Mouse (Mus musculus) bone marrow, adult 2 months (tissue): Measurements from ENCODE around the gene Olfr371. TPM values are rescaled to one million over a fixed set of nuclear protein-coding genes. Genes with fewer than 3 reads are reported as not detected.

Experiments
- H3K27ac ChIP-seq: fragments of 200-500 bp; 2 replicates; pipeline ENCODE4 v1.5.1; 2012; ENCODE audit warnings: low read depth, mild to moderate bottlenecking, control low read depth, inconsistent platforms, low read length; ENCODE audit not compliant: control insufficient read depth, poor library complexity, insufficient read depth
- H3K4me1 ChIP-seq: fragments of 200-500 bp; 2 replicates; pipeline ENCODE4 v1.6.1; 2011; ENCODE audit warnings: low read length; ENCODE audit not compliant: control insufficient read depth, insufficient read depth
- H3K4me3 ChIP-seq: fragments of 200-500 bp; replicated peaks from 2 replicates; pipeline ENCODE3; 2011; ENCODE audit warnings: mild to moderate bottlenecking, low read depth, low read length, control low read depth; ENCODE audit not compliant: control insufficient read depth
- CTCF ChIP-seq: fragments of 200-500 bp; IDR thresholded peaks from 2 replicates; pipeline ENCODE4 v1.5.1; 2011; ENCODE audit warnings: low read length, control low read depth; ENCODE audit not compliant: control insufficient read depth, insufficient read depth
- POLR2A ChIP-seq: fragments of 200-500 bp; IDR thresholded peaks from 2 replicates; pipeline ENCODE4 v1.6.1; 2011; ENCODE audit warnings: low read depth, mild to moderate bottlenecking, control low read depth, low read length, borderline replicate concordance; ENCODE audit not compliant: control insufficient read depth
- WGBS: fragments of 180-500 bp; shearing (Covaris S2); methylation state at CpG from one replicate; pipeline ENCODE4 v1.1.7; 2018; 5-methylcytosine and 5-hydroxymethylcytosine counted together
- polyA plus RNA-seq: library from polyadenylated mRNA; stranded (reverse); fragments of >200 nt; gene quantifications from 2 replicates; pipeline ENCODE4 v1.2.4, GENCODE M21; 2011; ENCODE audit warnings: low replicate concordance; ENCODE audit not compliant: missing spikeins, insufficient read depth, insufficient read length

Gene Olfr371
- polyA plus RNA-seq: not detected in 2 replicates

- no peak within 1 kb of the TSS for H3K4me3 ChIP-seq
- H3K27ac ChIP-seq: no peak within 1 kb of the TSS
- H3K4me1 ChIP-seq: no peaks in the 10 kb centered on the region
- whole genome bisulfite sequencing: 25% methylated on average over 1 of the region's 1 CpGs
- TF ChIP-seq POLR2A (no peak), CTCF (no peak)
These were observed at the start of gene Olfr371 for GRCm38 (mm10) chr8:85225688-85226087. TSS of gene Olfr371 (plus strand) at chr8:85225988.

GRCm38 (mm10) chr8:85192346-85192745, 33.4 kb upstream of the Olfr371 start:
- H3K4me3 ChIP-seq: no peak overlapping the region
- H3K4me1 ChIP-seq: no peaks in the 10 kb centered on the region
- H3K27ac ChIP-seq: no peak overlapping the region
- 66% methylated on average over 1 of the region's 1 CpGs for WGBS
- no peak for TF ChIP-seq POLR2A
- TF ChIP-seq CTCF: no peak

DNA sequence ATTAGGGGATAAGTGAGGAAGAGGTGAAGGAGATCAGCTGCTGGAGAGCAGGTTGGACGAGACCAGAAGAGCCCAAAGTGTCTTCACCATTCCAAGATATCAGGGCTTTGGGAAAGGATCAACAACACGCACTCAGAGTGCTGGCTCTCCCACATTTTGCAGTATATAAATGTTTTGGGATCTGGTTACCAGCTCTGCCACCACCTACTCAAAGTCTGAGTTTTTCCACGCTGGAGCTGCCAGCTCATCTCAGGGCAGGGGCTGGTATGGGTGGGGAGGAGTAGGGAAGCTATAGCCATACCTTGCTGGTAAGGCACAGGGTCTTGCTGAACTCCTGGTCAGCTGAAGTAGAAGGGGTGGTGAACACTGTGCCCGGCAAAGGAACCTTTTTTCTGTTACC, 5.6 kb upstream of the Olfr371 start:
- H3K4me1 ChIP-seq: no peaks in the 10 kb centered on the region
- 74% methylated on average over 4 of the region's 4 CpGs for WGBS
- TF ChIP-seq CTCF (no peak), POLR2A (no peak)
- no peak overlapping the region for H3K4me3 ChIP-seq
- no peak overlapping the region for H3K27ac ChIP-seq

DNA sequence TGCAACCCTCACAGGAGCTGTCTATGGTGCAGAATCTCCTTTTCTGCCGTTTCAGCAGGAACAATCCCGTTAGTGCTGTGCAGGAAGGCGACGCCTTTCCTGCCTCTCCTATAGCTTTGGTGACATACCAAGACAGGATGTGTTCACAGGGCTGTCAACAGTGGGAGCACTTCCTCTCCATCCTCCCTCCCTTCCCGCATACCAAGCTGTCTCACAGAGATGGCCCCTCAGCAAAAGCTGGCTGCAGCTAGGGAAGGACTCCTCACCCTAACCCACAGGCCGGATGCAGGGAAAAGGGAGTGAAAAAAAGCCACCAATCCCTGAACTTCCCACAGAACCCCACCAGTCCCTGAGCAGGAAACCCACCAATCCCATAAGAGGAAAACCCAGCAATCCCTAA, 4.8 kb upstream of the Olfr371 start:
- H3K4me1 ChIP-seq: no peaks in the 10 kb centered on the region
- WGBS: 12% methylated on average over 6 of the region's 6 CpGs
- no peak overlapping the region for H3K4me3 ChIP-seq
- no peak overlapping the region for H3K27ac ChIP-seq
- TF ChIP-seq POLR2A (no peak), CTCF (no peak)

DNA sequence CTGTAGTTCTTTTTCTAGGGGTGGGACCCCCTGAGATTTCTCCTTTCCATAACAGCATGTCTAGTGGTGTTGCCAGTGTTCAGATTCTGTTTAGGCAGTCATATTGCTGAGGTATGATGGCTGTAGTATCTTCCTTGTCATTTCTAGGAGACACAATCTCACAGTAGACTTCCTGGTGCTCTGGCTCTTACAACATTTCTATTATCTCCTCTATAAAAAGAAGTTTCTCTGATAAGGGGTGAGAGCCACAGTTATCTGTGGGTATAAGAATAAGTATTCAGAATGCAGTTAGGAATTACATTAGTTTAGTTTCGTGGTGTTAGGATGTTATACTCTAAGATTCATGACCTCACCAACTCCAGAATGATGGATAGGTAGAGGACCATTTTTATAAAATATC, 1.5 kb downstream of the Olfr371 start:
- H3K4me3 ChIP-seq: no peak overlapping the region
- TF ChIP-seq POLR2A: no peak
- no peak for TF ChIP-seq CTCF
- H3K27ac ChIP-seq: no peak overlapping the region
- 58% methylated on average over 1 of the region's 1 CpGs for WGBS
- H3K4me1 ChIP-seq: no peaks in the 10 kb centered on the region

Other genes starting within 250 kb of the Olfr371 start
- gene Junb, start 247.3 kb upstream of the Olfr371 start, polyA plus RNA-seq: 11.1 and 18.4 TPM in 2 replicates
- 3.5 and 7.3 TPM in 2 replicates for gene Hook2, start 235.4 kb upstream of the Olfr371 start, polyA plus RNA-seq
- gene Best2, start 211.5 kb upstream of the Olfr371 start, polyA plus RNA-seq: not detected in 2 replicates
- gene Asna1, start 200.7 kb upstream of the Olfr371 start, polyA plus RNA-seq: 20.7 and 46.6 TPM in 2 replicates
- gene Trir, start 199.2 kb upstream of the Olfr371 start, polyA plus RNA-seq: 240 and 300 TPM in 2 replicates
- gene Tnpo2, start 189.1 kb upstream of the Olfr371 start, polyA plus RNA-seq: 35.5 and 49.9 TPM in 2 replicates
- 4.1 and 14.3 TPM in 2 replicates for gene Fbxw9, start 165.9 kb upstream of the Olfr371 start, polyA plus RNA-seq
- 4.3 TPM in 1 of 2 replicates, not detected in the other for gene Gm5741, start 158.0 kb upstream of the Olfr371 start, polyA plus RNA-seq
- gene Dhps, start 154.2 kb upstream of the Olfr371 start, polyA plus RNA-seq: 31.0 and 39.6 TPM in 2 replicates
- 26.9 and 42.0 TPM in 2 replicates for gene Wdr83os, start 145.2 kb upstream of the Olfr371 start, polyA plus RNA-seq
- 57.4 and 100 TPM in 2 replicates for gene Wdr83, start 144.7 kb upstream of the Olfr371 start, polyA plus RNA-seq
- gene Man2b1, start 142.7 kb upstream of the Olfr371 start, polyA plus RNA-seq: 19.2 and 64.3 TPM in 2 replicates
- gene Zfp791, start 102.9 kb upstream of the Olfr371 start, polyA plus RNA-seq: not detected in 2 replicates
- gene Cks1brt, start 74.1 kb upstream of the Olfr371 start, polyA plus RNA-seq: not detected in 2 replicates
- 58.9 and 65.2 TPM in 2 replicates for gene Orc6, start 73.6 kb downstream of the Olfr371 start, polyA plus RNA-seq
- gene Vps35, start 73.8 kb downstream of the Olfr371 start, polyA plus RNA-seq: 22.3 and 37.8 TPM in 2 replicates
- 15.5 and 27.1 TPM in 2 replicates for gene Mylk3, start 160.4 kb downstream of the Olfr371 start, polyA plus RNA-seq
- 7.5 and 13.8 TPM in 2 replicates for gene 4921524J17Rik, start 206.8 kb downstream of the Olfr371 start, polyA plus RNA-seq